Mouse (Mus musculus) thymus, adult 2 months (tissue): ENCODE measurements around the gene Btbd16.

Experiments used
- CTCF ChIP-seq: fragments of 200-500 bp; IDR thresholded peaks from 2 replicates; pipeline ENCODE4 v1.5.1; 2012; ENCODE audit warnings: mild to moderate bottlenecking, control low read depth, low read length, moderate library complexity, borderline replicate concordance; ENCODE audit not compliant: control insufficient read depth, poor library complexity, insufficient read depth; ENCODE audit errors: extremely low read depth
- POLR2A ChIP-seq: fragments of 200-500 bp; IDR thresholded peaks from 2 replicates; pipeline ENCODE4 v1.6.1; 2012; ENCODE audit warnings: mild to moderate bottlenecking, low read length, control low read depth, moderate library complexity; ENCODE audit not compliant: control insufficient read depth, poor library complexity, insufficient read depth; ENCODE audit errors: extremely low read depth

GRCm38 (mm10) chr7:130768151-130768550 lies 5.7 kb upstream of the Btbd16 start:
- TF ChIP-seq POLR2A (no peak), CTCF (no peak)
